Mouse (Mus musculus) activated CD4-positive, CD25-positive, alpha-beta regulatory T cell, adult 4 months (primary cell): ENCODE data around the gene C2cd3. TPM values are rescaled to one million over a fixed set of nuclear protein-coding genes. Genes with fewer than 3 reads are reported as not detected.

Experiments
- ATAC-seq: one replicate; pipeline ENCODE4 v1.8.0; 2017
- polyA plus RNA-seq, 2 experiments: library from polyadenylated mRNA; unstranded; fragments of 100-300 nt; shearing (Covaris generic); gene quantifications; one replicate each; pipeline ENCODE4 v1.2.1; 2017

Gene C2cd3
- polyA plus RNA-seq, 2 experiments from 2014 or later: 29.3 to 30.8 TPM

DNA sequence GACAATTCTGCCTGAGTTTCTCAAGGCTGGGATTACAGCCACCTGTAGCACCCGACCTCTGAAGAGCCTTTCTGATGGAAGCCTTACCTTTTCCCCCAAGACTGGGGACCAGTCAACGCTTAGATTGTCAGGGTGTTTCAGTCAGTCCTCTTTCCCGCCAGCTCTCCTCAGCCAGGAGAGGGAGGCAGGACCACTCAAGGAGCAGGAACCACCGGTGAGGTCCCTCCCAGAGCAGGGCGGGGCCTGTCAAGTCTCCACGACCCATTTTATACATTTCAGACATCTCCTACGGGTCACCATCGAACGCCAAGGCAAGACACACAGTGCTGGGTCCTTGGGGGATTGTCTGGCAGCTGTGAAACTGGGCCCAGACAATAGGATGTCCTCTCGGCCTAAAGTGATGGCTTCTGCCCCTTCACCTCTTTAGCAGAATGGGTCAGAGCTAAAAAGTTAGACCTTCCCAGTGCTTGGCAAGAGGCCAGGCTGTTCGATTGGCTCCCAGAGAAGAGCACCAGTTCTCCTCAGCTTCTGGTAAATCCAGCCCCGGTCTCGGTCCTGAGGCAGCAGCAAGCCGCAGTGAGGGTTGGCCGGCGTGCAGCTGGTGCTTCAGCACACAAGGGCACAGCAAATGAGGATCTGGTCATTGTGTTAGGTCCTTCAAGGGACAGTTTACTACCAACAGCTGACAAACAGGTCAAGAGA, 128.4 kb downstream of the C2cd3 start:
- ATAC-seq: no peak

DNA sequence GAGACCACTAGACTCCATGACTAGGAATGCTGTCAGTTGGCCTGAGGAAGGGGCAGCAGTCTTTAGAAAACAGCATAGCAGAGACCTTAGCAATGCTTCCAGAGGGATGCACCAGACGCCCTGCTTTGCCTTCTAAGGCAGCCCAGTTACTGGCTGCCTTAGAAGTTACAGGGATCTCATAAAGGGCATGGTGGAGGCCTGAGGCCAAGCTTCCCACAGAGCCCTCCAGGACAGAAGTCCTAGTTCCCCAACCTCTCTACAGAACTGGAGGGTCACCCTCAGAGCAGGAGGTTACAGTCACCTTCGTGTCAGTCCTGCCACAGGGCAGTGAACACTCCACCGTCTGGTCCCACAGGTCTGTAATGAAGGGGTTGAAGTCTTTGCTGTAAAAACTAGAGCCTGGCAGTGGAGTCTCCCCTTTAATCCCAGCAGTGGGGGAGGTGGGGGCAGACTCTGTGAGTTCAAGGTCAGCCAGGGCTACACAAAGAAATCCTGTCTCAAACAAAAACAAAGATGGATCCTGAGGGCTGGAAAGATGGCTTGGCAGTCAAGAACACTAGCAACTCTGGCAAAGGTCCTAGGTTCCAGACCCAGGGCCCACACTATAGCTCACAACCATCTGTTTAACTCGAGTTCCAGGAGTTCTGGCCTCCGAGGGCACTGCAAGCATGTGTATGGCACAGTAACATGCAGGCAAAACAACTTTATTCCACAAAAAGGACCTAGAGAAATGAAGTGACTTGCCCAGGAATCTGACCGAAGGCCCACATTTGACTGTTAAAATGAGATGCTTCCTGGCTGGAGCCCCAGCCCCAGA, 129.2 kb downstream of the C2cd3 start:
- no peak for ATAC-seq

DNA sequence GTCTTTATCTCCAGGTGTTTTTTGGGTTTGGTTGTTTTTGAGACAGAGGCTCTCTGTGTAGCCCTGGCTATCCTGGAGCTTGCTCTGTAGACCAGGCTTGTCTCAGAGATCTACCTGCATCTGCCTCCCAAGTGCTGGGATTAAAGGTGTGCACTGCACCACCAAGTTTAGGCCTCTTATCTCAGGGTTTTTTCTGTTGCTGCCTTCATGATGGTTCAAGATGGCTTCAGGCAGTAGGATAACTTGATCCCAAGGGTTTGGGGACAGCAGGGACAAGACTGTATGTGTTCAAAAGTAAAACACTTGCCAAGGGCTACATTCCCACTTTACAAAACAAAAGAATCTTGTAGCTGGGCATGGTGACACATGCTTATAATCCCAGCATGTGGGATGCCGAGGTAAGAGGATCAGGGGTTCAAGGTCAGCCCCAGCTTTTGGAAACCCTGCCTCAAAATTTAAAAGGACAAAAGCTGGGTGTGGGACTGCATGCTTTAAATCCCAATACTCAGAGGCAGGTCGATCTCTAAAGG, 129.9 kb downstream of the C2cd3 start:
- no peak for ATAC-seq

DNA sequence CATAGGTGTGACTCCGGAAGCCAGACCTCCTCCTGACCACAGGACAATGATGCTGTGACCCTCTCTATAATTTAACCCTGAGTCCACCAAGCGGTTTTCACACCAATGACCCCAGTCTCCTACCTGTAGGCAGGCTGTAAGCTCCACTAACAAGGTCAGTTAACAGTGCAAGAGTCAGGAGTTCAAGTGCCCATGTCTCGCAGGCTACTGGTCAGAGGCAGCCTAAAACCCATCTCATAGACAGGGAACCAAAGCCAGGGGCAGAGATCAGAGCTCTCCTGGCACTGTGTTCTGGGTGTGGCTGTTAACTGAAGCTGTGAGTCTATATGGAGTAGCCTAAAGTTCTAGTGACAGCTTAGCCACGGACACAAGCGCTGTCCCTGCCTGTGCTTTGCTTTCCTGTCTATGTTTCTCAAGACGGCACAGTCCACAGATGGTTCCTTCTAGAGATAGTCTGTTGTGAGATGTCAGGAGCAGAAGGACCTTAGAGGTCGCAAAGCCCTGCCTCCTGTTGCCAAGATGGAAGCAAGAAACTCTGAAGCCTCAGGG, 130.4 kb downstream of the C2cd3 start:
- ATAC-seq: no peak

DNA sequence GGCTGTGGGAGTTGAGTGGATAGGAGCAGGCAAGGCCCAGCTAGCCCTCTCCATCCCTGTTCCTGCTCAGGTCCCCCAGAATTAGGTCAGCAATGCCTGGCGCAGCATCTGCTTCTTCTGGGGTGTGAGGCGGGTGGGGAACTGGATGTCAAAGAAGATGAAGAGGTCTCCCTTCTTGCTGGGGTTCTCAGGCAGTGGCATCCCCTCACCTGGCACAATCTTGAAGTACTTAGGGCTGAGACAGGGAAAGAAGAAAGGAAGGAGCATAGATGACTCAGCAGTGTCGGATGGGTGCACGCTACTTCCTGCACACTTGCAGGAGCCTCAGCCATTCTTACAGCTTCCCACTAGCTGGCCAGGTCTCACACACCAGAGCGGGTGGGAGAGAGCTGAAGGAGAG, 131.0 kb downstream of the C2cd3 start:
- ATAC-seq: peak; percentile 42

DNA sequence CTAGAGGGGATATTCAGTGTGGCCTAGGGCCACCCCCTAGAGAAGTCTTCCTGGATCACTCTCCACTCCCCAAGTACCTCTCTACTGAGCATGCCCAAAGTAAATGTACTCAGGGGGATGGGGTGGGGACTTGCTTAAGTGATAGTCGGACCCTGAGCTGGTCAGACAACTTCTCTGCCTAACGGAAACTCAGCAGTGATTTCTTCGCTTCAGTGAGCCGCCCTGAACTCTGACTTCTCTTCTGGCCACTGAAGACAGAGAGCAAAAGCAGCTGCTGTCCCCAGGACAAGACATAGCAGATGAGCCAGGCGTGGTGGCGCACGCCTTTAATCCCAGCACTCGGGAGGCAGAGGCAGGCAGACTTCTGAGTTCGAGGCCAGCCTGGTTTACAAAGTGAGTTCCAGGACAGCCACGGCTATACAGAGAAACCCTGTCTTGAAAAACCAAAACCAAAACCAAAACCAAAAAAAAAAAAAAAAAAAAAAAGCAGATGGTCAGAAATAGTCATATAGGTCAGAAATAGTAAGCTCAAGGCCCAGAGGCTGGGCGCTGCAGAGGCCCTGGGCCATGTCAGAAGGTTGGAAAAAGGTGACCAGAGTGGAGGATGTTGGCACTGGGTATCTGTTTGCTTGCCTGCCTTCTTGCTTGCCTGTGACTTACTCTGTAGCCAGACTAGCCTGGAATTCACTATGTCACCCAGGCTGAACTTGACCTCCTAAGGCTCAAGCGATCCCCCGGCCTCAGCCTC, 132.9 kb downstream of the C2cd3 start:
- ATAC-seq: no peak

DNA sequence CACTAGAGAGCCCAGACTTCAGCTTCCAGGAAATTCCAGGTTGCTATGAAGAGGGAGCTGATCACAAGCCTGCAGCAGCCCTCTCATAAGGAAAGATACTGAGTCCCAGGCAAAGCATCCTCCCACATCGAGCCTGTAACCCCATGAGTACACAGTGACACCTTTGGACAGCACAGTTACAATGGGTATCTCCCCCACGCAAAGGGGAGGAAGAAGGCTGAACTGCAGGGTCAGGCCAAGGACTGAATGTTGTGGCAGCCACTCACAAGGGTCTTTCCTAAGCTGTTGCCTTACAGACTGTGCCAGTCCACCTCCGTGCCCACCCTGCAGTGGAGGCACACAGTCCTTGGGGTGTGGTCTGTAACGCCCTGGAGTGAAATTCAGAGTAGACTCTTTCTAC, 134.5 kb downstream of the C2cd3 start:
- no peak for ATAC-seq

DNA sequence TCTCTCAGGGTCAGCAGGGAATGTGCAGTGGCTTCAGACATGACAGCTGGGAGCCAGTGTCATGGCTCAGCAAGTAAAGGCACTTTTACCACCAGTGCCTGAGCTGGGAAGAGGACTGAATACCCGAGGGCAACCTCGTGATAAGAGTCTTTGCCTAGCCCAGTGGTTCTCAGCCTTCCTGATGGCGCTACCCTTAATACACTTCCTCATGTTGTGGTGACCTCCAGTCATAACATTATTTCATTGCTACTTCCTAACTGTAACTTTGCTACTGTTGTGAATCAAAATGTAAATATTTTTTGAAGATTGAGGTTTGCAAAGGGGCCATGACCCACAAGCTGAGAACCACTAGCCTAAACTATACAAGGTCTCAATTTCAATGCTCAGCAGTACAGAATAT, 136.6 kb downstream of the C2cd3 start:
- ATAC-seq: no peak

DNA sequence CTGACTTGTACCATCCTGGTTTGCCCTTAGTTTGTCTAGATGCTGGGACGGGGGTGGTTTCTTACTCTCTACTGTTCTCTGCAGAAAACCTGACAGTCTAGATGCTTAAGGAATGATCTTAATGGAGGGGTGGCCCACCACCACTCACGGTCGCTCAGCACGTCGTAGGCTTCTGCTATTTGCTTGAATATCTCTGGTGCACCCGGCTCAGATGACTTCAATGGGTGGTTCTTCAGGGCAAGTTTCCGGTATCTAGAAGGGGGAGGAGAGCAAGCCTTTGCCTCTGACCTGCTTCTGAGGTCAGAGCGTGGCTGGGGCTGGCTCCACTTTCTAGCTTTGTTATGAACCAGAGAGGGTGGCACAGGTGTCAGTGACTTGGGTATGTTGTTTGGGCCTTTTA, 139.6 kb downstream of the C2cd3 start:
- ATAC-seq: peak; percentile 78

DNA sequence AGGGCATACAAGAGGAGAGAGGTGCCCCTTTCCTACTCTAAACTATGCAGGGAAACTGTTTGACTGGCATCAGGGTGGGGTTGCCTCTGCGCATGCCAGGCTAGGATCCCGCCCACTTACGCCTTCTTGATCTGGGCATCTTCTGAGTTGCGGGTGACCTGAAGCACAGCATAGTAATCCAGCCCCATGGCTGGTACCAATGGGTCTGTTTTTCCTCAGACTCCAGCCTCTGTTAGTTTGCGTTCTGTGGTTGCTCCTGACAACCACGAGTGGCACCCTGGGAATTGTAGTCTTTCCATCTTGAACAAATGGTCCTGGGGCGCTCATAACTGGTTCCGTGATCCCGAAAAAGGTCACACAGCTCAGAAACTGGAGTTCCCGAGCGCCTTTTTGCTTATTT, 142.5 kb downstream of the C2cd3 start, which contains the start of gene Dnajb13:
Gene Dnajb13, minus strand, starts transcription at position 388 of the 400 bp plus-strand sequence.
- no peak for ATAC-seq

Other genes starting within 250 kb of the C2cd3 start
- gene Lipt2, start 213.0 kb upstream of the C2cd3 start, polyA plus RNA-seq: under 1 TPM in 1 of 2 experiments, not detected in 1; 0.56 TPM
- gene Kcne3, start 195.7 kb upstream of the C2cd3 start, polyA plus RNA-seq: not detected
- gene Pgm2l1, start 144.8 kb upstream of the C2cd3 start, polyA plus RNA-seq: 1 to 10 TPM; 3.7 to 3.8 TPM
- under 1 TPM in 1 of 2 experiments, not detected in 1; 0.26 TPM for gene P4ha3, start 86.7 kb upstream of the C2cd3 start, polyA plus RNA-seq
- gene Ppme1, start 74 bp downstream of the C2cd3 start, polyA plus RNA-seq: 10 to 100 TPM; 21.7 to 27.2 TPM
- not detected for gene Ucp3, start 100.8 kb downstream of the C2cd3 start, polyA plus RNA-seq
- 1,000 to 10,000 TPM; 1,097 to 1,340 TPM for gene Ucp2, start 121.1 kb downstream of the C2cd3 start, polyA plus RNA-seq
- gene Dnajb13, start 142.7 kb downstream of the C2cd3 start, polyA plus RNA-seq: 10 to 100 TPM; 10.4 to 17.4 TPM
- gene Coa4, start 164.8 kb downstream of the C2cd3 start, polyA plus RNA-seq: 10 to 100 TPM; 21.2 to 22.6 TPM
- gene Rab6a, start 235.2 kb downstream of the C2cd3 start, polyA plus RNA-seq: 10 to 100 TPM in 1 of 2 experiments, 1 to 10 TPM in 1; 8.7 to 12.6 TPM
- gene Mrpl48, start 236.1 kb downstream of the C2cd3 start, polyA plus RNA-seq: 10 to 100 TPM; 60.1 to 76.0 TPM